Mouse (Mus musculus): ENCODE measurements at regions not wholly inside any gene's neighbourhood (a gene's known extent, or its start where the extent isn't known, plus 50 kb on each side); places are given as distances from the start of the nearest gene placed in this dataset.
"Not testable (repeated sequence)": the region's sequence is repeated elsewhere in the genome, so short reads cannot be mapped to it uniquely, and the experiment has no call there.

DNA sequence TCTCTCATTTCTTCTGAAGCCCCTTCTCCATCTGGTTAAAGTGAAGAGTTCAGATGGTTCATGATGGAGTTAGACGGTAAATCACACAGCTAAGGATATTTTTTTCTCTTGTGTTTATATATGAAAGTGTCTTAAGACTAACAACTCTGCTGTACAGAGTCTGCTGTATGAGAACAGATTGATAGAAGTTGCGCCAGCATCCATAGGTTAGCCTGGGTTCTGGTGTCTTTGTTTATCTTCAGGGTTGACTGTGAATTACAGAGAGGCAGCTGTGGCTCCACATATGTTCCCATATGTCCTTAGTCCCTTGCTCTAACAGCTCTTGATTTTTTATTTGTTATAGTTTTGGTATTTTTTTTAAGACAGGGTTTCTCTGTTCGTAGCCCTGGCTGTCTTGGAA is 334.9 kb upstream of the Api5 start:
- no peak for DNase-seq (ENCODE audit: low spot score in 2 of 2)

DNA sequence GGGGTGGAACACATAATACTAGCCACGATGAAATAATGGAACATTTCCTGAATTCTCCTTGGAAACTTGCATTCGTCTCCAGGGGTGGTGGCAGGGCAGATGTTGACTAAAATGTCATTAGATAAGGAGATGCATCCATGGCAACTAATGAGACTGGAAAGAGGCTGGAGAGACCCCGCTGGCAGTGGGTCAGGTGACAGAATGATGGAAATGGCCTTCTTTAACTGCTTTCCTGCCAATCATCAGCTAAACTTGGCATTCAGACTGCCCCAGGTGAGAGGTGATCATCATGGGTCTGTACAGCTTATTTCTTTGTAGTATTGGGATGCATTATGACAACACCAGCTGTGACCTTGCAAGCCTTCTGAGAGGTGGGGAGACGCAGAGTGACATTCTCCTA is 334.3 kb upstream of the Api5 start:
- no peak for DNase-seq (ENCODE audit: low spot score in 2 of 2)

DNA sequence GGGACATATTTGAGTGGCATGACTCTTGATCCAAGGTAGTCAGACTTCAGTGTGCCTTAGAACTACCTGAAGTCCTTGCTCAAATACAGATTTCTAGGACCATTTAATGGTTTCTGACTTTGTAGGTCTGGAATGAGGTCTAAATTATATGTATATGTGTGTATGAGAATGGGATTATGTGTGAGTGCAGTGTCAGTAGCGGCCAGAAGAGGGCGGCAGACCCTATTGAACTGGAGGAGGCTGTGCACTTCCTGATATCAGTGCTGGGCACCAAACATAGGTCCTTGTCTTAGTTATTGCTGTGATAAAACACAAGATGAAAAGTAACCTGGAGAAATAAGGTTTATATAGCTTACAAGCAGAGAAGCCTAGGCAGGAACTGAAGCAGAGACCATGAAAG is 328.6 kb upstream of the Api5 start:
- no peak for DNase-seq (ENCODE audit: low spot score in 2 of 2)

DNA sequence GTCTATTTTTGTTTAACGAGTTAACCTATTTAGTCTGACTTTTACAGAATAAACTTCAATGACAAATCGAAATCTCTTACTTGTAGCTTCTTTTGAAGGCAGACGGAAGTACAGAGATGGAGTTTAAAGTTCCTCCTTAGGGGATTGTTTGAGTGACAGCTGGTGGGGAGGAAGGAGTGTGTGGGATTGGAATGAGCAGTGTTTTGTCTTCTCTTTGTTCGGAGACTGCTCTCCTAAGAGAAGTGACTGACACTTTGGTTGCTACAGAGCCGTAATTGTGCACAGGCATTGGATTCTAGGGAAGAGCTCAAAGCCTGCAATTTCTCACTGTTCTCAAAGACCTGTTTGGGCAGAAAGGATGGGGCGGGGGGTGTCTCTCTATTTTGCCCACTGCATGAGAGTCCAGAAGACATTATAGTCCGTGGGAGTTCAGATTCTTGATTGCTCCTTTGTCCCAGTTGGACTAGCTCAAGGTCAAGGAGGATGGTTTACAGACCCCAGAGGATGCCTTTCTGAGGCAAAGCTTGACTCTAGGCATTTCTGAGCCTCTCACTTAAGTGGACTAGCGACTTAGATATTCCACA is 327.0 kb upstream of the Api5 start:
- DNase-seq (ENCODE audit: low spot score in 2 of 2) = no peak

DNA sequence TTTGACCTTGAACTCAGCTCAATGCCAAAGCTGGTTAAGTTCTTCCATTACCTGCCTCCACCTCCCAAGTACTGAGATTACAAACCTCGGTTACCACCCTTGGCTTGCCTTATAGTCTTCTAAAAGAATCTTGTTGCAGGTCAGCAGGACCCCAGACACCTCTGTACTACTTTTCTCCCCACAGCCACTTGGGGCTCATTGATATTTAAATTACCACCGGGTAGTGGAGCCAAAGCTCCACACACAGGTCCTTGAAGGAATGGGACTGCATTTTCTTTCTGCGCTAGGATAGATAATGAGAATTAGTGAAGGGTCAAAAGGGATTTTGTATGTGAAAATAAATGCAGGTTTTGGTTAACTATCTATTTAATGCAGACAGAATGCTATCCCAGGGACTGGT is 326.5 kb upstream of the Api5 start:
- no peak for DNase-seq (ENCODE audit: low spot score in 2 of 2)

DNA sequence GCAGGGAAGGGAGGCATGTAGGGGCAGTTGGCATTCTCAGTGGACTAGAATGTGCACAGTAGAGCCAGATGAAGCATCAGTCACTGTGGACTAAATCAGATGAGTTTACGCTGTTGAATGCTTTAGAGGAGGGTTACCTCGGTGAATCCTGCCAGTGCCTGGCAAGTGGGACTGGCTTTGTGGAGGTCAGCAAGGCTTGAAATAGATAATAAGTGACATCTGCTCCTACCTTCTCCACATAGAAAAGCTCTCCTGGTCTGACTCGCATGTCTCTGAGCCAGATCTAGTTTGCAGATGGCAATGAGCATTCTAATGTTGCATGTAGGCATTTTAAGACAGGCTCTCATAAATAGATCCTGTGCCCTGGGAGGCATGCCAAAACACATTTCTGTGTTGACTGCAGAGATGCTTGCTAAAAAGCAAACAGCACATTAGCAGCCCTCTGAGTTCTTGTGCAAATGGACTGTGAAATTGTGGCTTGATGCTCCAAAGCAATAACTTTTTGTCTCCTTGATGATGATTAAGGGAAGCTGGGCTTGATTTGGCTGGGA is 310.3 kb upstream of the Api5 start:
- DNase-seq (ENCODE audit: low spot score in 2 of 2) = peak in 1 of 2 experiments; percentile 14

DNA sequence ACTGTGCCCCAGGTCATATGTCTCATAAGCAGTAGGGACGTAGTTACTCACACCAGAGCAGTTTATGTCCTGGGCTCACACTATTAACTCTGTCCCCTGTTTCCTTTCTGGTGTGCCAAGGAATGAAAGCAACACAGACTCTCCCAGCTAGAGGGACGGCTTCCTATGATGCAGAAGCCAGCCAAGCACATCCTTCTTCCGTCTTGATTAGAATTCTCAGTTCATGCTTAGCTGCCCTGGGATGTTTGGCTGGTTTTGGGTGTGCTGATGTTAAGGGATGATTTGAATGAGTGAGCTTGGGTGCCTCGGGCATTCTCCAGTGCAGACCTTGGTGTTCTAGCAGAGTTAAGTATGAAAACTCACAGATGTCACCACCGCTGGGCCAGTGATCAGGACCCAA is 291.9 kb upstream of the Api5 start:
- DNase-seq (ENCODE audit: low spot score in 2 of 2) = no peak

DNA sequence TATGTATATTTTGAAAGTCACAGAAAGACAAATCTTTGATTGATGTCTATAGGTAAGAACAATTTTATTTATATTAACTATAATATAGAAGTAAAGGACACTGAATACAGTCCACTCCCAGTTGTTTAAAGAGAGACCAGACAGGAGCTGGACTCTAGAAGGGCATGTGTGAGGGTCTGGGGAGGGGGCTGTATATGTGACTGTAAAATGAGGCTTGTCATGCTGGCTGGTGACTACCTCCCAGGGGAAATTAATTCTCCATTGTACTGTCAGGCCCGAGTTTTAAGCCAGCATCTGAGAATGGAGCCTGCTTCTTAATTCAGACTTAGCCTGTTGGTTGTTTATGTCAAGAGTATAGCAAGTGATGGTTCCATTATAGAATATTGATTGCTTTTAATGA is 261.4 kb upstream of the Api5 start:
- DNase-seq (ENCODE audit: low spot score in 2 of 2) = no peak

DNA sequence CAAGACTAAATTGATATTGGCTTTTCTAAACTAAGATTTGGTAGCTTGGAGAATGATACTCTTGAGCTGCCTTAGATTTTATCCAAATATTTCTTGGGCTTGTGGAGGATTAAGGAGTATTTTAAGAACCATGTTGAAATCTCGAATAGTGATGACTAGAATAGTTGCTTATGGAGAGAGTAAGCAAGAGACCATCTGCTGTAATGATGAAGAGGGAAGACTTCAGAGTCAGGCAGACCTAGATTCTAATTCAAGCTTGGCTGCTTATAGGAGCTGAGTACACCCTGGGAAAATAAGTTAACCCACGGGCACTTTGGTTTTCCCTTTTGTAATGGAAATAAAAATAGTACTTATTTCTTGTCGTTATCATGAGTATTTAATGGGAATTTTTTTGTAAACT is 257.3 kb upstream of the Api5 start:
- no peak for DNase-seq (ENCODE audit: low spot score in 2 of 2)

DNA sequence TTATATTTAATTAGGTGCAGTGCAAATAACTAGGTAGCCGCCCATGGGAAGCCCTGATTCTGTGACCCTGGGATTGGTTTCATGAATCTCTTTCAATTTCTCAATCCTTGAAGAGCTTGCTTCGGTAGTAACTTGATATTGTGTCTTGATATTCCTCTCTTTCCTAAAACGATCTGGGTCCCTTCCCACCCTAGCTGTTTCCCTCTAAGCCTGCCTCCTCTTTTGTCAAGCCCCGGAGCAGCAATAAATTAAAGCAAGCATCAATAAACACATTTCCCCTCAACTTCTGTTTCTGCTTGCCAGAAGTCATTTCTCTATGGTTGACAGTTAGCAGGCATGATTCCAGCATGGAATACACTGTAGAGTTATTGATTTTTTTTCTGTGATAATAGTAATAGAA is 252.6 kb upstream of the Api5 start:
- no peak for DNase-seq (ENCODE audit: low spot score in 2 of 2)

DNA sequence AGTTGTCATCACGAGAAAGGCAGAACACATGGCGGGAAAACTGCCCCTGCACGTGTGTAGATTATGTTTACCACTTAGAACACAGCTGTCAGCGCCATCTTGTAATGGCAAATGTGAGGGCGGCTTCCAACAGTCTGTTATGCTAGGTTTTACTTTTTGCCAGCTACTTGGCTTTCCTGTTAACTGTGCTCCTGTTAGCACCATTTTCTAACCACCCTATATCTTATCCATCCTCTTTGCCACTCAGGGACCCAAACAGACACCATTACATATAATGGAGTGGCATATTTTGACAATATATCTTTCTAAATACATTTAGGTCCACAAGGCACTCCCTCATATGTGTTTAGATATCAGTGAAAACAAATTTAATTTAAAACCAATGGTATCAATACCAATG is 247.7 kb upstream of the Api5 start:
- DNase-seq (ENCODE audit: low spot score in 2 of 2) = not testable (repeated sequence)

DNA sequence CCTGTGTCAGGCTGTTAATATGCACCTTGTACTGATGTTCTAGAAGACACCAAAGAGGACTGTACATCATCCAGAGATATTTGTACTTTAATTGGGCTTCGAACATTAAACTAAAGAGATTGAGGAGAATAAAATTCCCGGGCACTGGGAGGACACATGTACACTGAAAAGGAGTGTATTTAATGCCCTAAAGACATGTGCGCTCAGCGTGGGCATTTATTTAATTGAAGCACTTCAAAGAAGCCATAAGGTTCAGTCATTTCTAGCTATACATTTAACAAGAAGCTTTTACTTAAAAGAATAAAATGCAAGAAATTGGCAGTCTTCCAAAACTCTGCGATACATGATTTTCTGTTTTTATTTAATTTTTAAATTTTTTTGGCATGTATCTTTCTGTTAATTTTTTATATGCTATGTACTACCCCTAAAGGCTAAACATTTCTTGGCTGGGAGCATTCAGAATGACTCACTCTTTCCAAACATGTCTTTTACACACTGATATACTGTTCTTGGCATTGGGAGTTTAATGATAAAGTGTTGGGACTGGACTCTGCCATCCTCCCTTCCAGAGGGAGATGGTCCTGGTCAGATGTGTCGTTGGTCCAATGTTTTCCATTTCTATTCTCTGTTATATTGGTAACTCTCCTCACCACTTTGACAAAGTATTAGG is 242.3 kb upstream of the Api5 start:
- no peak for DNase-seq (ENCODE audit: low spot score in 2 of 2)

DNA sequence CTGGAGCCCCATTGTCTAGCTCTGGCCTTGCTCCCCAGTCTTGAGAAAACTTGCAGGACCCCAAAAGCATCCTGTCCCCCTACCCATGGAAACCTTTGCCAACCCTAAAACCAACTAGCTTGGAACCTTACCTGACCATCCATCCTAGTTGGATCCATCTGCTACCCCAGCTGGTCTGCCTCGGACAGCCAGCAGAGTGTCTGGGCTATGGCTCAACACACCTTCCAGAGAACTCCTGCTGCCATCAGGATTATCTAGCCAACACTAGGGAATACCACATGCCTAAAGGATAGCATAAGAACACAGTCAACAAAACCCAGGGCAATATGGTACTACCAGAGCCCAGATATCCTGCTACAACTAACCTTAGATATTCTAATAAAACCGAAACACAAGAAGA is 227.9 kb upstream of the Api5 start:
- no peak for DNase-seq (ENCODE audit: low spot score in 2 of 2)

DNA sequence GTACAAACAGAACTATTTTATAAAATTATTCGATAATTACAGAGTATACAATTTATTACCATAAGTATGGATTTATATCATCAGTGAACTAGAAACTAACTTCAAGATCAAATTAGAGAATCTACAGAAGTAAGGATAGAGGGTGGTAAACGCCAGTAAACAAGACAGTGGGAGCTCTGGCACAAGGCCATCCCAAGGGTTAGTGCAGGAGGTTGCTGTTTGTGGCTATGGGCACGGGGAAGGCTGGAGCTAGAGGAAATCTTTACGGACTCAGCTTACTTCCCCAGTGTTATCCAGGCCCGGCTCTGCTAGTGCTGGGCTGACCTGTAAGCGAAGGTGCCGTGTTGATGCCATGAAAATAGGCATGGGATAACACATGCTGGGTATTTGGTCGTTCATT is 220.5 kb upstream of the Api5 start:
- no peak for DNase-seq (ENCODE audit: low spot score in 2 of 2)

Data from frontal cortex, postnatal 10 days (tissue).